Mouse (Mus musculus): ENCODE data around the gene Cyb5rl. TPM values are rescaled to one million over a fixed set of nuclear protein-coding genes. Genes with fewer than 3 reads are reported as not detected.
A peak's percentile ranks its signal among the peaks of the same experiment; 100 is the strongest.

Gene Cyb5rl
- polyA plus RNA-seq, 1 experiment from 2014 or later: 7.7 TPM

DNA sequence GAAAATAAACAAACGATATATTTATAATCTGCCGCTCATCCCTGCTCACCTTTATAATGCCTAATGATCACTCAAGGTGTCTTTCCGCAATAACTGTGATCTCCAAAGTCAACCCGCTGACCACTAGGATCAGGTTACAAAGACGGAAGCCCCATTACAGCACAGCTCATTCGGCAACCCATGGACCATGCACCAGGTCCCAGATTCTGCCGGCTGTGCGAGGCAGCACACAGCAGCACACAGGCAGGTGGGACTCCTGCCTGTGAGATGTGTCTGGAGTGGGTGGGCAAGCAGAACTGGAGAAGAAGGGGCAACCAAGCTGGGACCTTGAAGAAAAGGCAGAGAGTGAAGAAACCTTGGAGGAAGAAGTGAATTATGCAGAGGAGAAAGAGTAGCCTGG, 47.5 kb downstream of the Cyb5rl start:
- peak; percentile 69; the same call in 1 of the 2 replicates for ATAC-seq (ENCODE audit: low FRiP score, low TSS enrichment)
- H3K9me3 ChIP-seq (ENCODE audit: control insufficient read depth, low read length): no peaks in the 10 kb centered on the region
- no peaks in the 10 kb centered on the region for H3K27me3 ChIP-seq (ENCODE audit: control insufficient read depth, insufficient read depth, low read length)
- H3K4me2 ChIP-seq (replicated peaks; ENCODE audit: low read depth, low read length): no peak overlapping the region
- H3K27ac ChIP-seq (ENCODE audit: low read depth, low read length): no peak overlapping the region
- 0 out of 2 replicates have a peak, but pooled peaks cover 10% of the 10 kb centered on the region for H3K4me1 ChIP-seq (ENCODE audit: control insufficient read depth, insufficient read depth, low read length)
- H3K36me3 ChIP-seq (ENCODE audit: control insufficient read depth, insufficient read depth, low read length): no peaks in the 10 kb centered on the region
- H3K4me3 ChIP-seq (ENCODE audit: low read length): no peak overlapping the region
- H3K9ac ChIP-seq (ENCODE audit: low read depth, low read length): no peak overlapping the region
- WGBS: 13% methylated on average over 8 of the region's 8 CpGs

DNA sequence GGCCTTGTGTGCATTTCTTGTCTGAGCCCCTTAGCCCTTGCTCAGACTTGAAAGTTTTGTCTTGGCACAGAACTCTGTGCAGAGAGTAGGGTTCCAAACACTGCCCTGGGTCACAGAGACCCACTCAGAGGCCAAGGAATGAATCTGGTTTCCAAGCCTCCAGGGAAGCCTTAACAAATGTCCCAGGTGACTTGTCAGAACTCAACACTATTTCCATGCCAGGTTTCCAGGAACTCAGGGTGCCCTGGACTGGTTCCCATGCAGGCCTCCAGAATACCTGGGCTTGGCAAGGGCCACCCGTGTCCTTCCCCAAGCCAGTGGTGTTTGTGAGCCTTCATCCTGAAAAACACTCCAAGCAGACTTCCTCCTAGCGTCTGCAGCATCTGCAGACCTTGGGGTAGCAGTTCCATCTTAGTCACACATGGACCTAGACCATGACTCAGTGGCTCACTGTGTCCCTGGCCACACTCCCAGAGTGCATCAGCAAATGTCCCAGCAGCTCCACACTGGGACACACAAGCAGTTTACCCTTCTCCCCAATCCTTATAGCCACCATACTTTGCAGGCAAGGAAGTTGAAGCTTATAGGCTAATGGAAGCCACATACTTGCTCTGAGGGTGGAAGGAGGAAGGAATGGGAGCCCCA, 51.1 kb downstream of the Cyb5rl start:
- H3K4me2 ChIP-seq (replicated peaks; ENCODE audit: low read depth, low read length): no peak overlapping the region
- no peak for ATAC-seq (ENCODE audit: low FRiP score, low TSS enrichment)
- H3K9me3 ChIP-seq (ENCODE audit: control insufficient read depth, low read length): no peaks in the 10 kb centered on the region
- WGBS: 89% methylated on average over 2 of the region's 2 CpGs
- H3K9ac ChIP-seq (ENCODE audit: low read depth, low read length): no peak overlapping the region
- no peaks in the 10 kb centered on the region for H3K36me3 ChIP-seq (ENCODE audit: control insufficient read depth, insufficient read depth, low read length)
- no peaks in the 10 kb centered on the region for H3K27me3 ChIP-seq (ENCODE audit: control insufficient read depth, insufficient read depth, low read length)
- 0 out of 2 replicates have a peak, but pooled peaks cover 10% of the 10 kb centered on the region for H3K4me1 ChIP-seq (ENCODE audit: control insufficient read depth, insufficient read depth, low read length)
- H3K4me3 ChIP-seq (ENCODE audit: low read length): no peak overlapping the region
- no peak overlapping the region for H3K27ac ChIP-seq (ENCODE audit: low read depth, low read length)

DNA sequence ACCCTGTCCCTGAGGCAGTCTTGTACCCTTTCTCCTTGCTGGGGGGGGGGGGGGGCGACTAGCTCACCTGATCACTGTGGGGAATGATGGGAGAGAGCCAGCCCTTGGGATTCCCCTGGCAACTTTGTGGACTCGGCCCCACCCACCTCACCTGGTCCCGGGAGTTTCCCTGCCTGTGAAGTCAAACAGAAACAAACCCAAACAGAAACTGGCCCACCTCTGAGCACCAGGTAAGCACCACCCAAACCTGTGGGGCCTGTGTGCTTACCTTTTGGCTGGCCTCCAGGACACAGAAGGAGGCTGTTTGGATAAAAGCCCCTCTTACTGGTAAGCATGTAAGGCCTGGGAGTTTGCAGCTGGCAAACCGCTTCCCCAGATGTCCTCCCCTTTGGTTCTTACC, 52.3 kb downstream of the Cyb5rl start:
- no peak overlapping the region for H3K27ac ChIP-seq (ENCODE audit: low read depth, low read length)
- no peak overlapping the region for H3K4me3 ChIP-seq (ENCODE audit: low read length)
- no peak overlapping the region for H3K4me2 ChIP-seq (replicated peaks; ENCODE audit: low read depth, low read length)
- H3K36me3 ChIP-seq (ENCODE audit: control insufficient read depth, insufficient read depth, low read length): no peaks in the 10 kb centered on the region
- 0 out of 2 replicates have a peak, but pooled peaks cover 7% of the 10 kb centered on the region for H3K4me1 ChIP-seq (ENCODE audit: control insufficient read depth, insufficient read depth, low read length)
- H3K9me3 ChIP-seq (ENCODE audit: control insufficient read depth, low read length): no peaks in the 10 kb centered on the region
- ATAC-seq (ENCODE audit: low FRiP score, low TSS enrichment): no peak
- no peaks in the 10 kb centered on the region for H3K27me3 ChIP-seq (ENCODE audit: control insufficient read depth, insufficient read depth, low read length)
- 59% methylated on average over 4 of the region's 4 CpGs for WGBS
- no peak overlapping the region for H3K9ac ChIP-seq (ENCODE audit: low read depth, low read length)

DNA sequence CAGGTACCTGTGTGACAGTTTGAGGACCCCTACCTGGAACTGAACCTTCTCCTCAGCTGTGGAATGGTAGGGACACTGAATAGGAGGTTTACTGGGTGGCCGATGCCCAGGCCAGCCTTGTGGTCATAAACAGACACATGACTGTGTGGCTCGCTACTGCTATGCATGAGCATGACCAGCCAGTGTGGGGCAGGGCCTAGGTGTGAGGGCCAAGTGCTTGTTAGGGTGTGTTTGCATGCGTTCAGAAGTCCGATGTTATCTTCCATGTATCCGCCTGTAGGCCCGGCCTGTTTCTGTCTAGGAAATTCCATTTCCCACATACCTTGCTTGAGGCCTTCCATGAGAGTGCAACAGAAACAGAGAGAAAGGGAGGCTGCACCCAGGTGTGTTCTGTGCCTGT, 53.9 kb downstream of the Cyb5rl start:
- Histone ChIP-seq H3K36me3 (ENCODE audit: control insufficient read depth, insufficient read depth, low read length) (no peaks in the 10 kb centered on the region), H3K27me3 (ENCODE audit: control insufficient read depth, insufficient read depth, low read length) (no peaks in the 10 kb centered on the region), H3K4me3 (ENCODE audit: low read length) (no peak overlapping the region), H3K4me1 (ENCODE audit: control insufficient read depth, insufficient read depth, low read length) (0 out of 2 replicates have a peak, but pooled peaks cover 11% of the 10 kb centered on the region), H3K27ac (ENCODE audit: low read depth, low read length) (no peak overlapping the region), H3K9ac (ENCODE audit: low read depth, low read length) (no peak overlapping the region), H3K9me3 (ENCODE audit: control insufficient read depth, low read length) (no peaks in the 10 kb centered on the region), H3K4me2 (replicated peaks; ENCODE audit: low read depth, low read length) (no peak overlapping the region)
- ATAC-seq (ENCODE audit: low FRiP score, low TSS enrichment): 0 out of 2 replicates have a peak, but pooled peaks have one; percentile 12
- WGBS: 68% methylated on average over 6 of the region's 6 CpGs

DNA sequence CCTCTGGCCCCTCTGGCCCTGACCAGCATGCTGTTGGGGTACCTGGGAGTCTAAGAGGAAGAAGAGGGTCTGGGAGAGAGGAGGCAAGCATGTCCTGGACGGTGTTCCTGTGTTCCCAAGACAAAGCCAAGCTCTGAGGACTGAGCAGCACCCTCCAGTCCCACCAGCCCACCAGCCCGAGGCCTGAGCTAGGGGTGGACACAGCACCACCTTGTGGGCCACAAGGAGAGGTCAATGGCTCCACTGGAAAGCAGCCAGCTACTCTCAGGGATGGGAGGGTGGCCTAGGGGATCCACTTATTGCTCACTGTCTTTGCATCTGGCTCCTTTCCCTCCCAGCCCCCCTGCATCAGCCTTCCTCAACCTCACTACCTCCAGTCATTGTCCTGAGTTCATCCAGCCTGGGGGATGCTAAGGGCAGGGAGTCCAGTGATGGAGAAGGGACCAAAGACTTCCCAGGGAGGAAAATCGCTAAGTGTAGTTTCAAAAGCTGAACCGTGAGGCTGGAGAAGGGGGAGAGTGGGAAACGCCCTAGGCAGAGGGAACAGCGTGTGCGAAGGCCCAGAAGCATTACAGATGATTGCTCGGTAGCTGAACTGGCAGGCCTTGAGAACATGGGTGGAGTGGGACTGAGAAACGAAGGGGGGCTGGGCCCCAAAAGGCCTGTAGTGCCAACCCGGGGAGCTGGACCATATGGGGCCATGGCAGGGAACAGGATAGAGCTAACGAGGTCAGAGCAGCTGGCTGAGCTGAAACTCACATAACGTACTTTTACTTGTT, 54.6 kb downstream of the Cyb5rl start:
- peak; percentile 72 for ATAC-seq (ENCODE audit: low FRiP score, low TSS enrichment)
- Histone ChIP-seq H3K9ac (ENCODE audit: low read depth, low read length) (no peak overlapping the region), H3K27ac (ENCODE audit: low read depth, low read length) (no peak overlapping the region), H3K27me3 (ENCODE audit: control insufficient read depth, insufficient read depth, low read length) (no peaks in the 10 kb centered on the region), H3K4me3 (ENCODE audit: low read length) (no peak overlapping the region), H3K36me3 (ENCODE audit: control insufficient read depth, insufficient read depth, low read length) (no peaks in the 10 kb centered on the region), H3K4me1 (ENCODE audit: control insufficient read depth, insufficient read depth, low read length) (0 out of 2 replicates have a peak, but pooled peaks cover 12% of the 10 kb centered on the region), H3K9me3 (ENCODE audit: control insufficient read depth, low read length) (no peaks in the 10 kb centered on the region), H3K4me2 (replicated peaks; ENCODE audit: low read depth, low read length) (no peak overlapping the region)
- whole genome bisulfite sequencing: 59% methylated on average over 12 of the region's 12 CpGs

DNA sequence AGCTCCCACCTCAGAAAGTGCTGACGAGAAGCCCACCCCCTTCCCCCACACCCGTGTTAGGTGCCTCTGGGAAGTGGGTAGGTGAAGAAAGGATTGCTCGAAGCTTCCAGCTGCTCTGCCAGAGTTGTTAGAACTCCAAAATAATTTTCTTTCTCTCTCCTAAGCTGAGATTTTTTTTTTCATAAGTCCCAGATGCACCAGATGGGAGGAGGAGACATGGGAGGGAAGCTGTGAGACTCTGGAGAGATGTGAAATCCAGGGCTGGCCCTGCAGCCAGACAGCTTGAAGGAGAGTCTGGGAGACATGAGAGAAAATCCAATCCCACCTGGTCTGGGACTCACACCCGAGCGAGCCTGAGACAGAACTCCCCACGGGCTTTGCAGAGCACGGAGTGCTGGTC, 57.6 kb downstream of the Cyb5rl start:
- Histone ChIP-seq H3K27ac (ENCODE audit: low read depth, low read length) (no peak overlapping the region), H3K36me3 (ENCODE audit: control insufficient read depth, insufficient read depth, low read length) (no peaks in the 10 kb centered on the region), H3K4me2 (replicated peaks; ENCODE audit: low read depth, low read length) (no peak overlapping the region), H3K4me1 (ENCODE audit: control insufficient read depth, insufficient read depth, low read length) (peaks cover 12% of the 10 kb centered on the region; the same call in 1 of the 2 replicates), H3K9me3 (ENCODE audit: control insufficient read depth, low read length) (no peaks in the 10 kb centered on the region), H3K9ac (ENCODE audit: low read depth, low read length) (no peak overlapping the region), H3K27me3 (ENCODE audit: control insufficient read depth, insufficient read depth, low read length) (no peaks in the 10 kb centered on the region), H3K4me3 (ENCODE audit: low read length) (no peak overlapping the region)
- WGBS: 47% methylated on average over 7 of the region's 7 CpGs
- ATAC-seq (ENCODE audit: low FRiP score, low TSS enrichment): no peak

DNA sequence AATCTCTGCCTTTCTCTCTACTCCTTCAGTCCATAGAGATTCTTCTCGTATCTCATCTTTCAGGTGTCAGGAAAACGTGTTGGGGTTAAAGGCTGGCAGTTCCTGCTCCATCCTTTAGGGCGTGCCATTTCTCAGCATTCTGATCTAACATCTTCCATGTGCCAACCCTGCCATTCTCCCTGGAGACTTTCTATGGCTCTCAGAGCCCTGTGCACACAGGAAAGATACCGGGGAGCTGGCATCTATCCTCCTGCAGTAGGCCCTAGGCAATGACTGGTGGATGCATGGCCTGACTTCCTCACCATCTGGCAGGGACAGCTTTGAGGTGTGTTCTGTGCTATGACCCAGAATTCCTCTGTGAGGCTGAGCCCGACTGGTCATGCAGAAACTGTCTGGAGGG, 58.3 kb downstream of the Cyb5rl start:
- H3K4me1 ChIP-seq (ENCODE audit: control insufficient read depth, insufficient read depth, low read length): peaks cover 12% of the 10 kb centered on the region; the same call in 1 of the 2 replicates
- no peak overlapping the region for H3K4me2 ChIP-seq (replicated peaks; ENCODE audit: low read depth, low read length)
- H3K36me3 ChIP-seq (ENCODE audit: control insufficient read depth, insufficient read depth, low read length): no peaks in the 10 kb centered on the region
- H3K27me3 ChIP-seq (ENCODE audit: control insufficient read depth, insufficient read depth, low read length): no peaks in the 10 kb centered on the region
- no peaks in the 10 kb centered on the region for H3K9me3 ChIP-seq (ENCODE audit: control insufficient read depth, low read length)
- no peak for ATAC-seq (ENCODE audit: low FRiP score, low TSS enrichment)
- WGBS: 49% methylated on average over 5 of the region's 5 CpGs
- no peak overlapping the region for H3K27ac ChIP-seq (ENCODE audit: low read depth, low read length)
- no peak overlapping the region for H3K9ac ChIP-seq (ENCODE audit: low read depth, low read length)
- H3K4me3 ChIP-seq (ENCODE audit: low read length): no peak overlapping the region

DNA sequence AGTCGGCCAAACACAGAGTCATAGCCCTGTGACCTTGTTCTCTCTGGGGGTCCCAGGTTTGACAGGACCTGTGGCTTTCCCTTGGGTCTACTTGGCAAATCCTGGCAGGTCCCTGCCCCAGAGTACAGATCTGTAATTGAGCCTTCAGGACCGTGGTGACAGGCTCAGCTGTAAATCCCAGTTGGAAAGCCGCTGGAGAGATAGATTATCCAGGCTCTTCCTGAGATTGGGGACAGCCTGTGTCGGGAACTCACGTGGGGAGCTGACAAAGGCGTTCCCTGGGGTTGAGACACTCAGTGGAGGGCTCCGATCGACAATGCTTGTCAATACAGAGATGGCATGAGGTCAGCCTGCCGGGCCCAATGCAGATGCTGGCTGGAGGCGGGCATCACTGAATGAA, 59.6 kb downstream of the Cyb5rl start:
- Histone ChIP-seq H3K4me1 (ENCODE audit: control insufficient read depth, insufficient read depth, low read length) (peaks cover 21% of the 10 kb centered on the region), H3K9me3 (ENCODE audit: control insufficient read depth, low read length) (no peaks in the 10 kb centered on the region), H3K27ac (ENCODE audit: low read depth, low read length) (no peak overlapping the region), H3K4me2 (replicated peaks; ENCODE audit: low read depth, low read length) (no peak overlapping the region), H3K9ac (ENCODE audit: low read depth, low read length) (no peak overlapping the region), H3K36me3 (ENCODE audit: control insufficient read depth, insufficient read depth, low read length) (no peaks in the 10 kb centered on the region), H3K4me3 (ENCODE audit: low read length) (no peak overlapping the region), H3K27me3 (ENCODE audit: control insufficient read depth, insufficient read depth, low read length) (no peaks in the 10 kb centered on the region)
- 39% methylated on average over 10 of the region's 10 CpGs for WGBS
- no peak for ATAC-seq (ENCODE audit: low FRiP score, low TSS enrichment)

GRCm38 (mm10) chr4:107126891-107127524, 60.2 kb downstream of the Cyb5rl start:
- no peak for ATAC-seq (ENCODE audit: low FRiP score, low TSS enrichment)
- H3K9me3 ChIP-seq (ENCODE audit: control insufficient read depth, low read length): no peaks in the 10 kb centered on the region
- H3K4me3 ChIP-seq (ENCODE audit: low read length): no peak overlapping the region
- no peak overlapping the region for H3K4me2 ChIP-seq (replicated peaks; ENCODE audit: low read depth, low read length)
- H3K27me3 ChIP-seq (ENCODE audit: control insufficient read depth, insufficient read depth, low read length): no peaks in the 10 kb centered on the region
- no peak overlapping the region for H3K27ac ChIP-seq (ENCODE audit: low read depth, low read length)
- no peak overlapping the region for H3K9ac ChIP-seq (ENCODE audit: low read depth, low read length)
- 37% methylated on average over 13 of the region's 13 CpGs for WGBS
- no peaks in the 10 kb centered on the region for H3K36me3 ChIP-seq (ENCODE audit: control insufficient read depth, insufficient read depth, low read length)
- peaks cover 21% of the 10 kb centered on the region for H3K4me1 ChIP-seq (ENCODE audit: control insufficient read depth, insufficient read depth, low read length)
